Mouse (Mus musculus) MEL (cell line): ENCODE measurements at regions not wholly inside any gene's neighbourhood (a gene's known extent, or its start where the extent isn't known, plus 50 kb on each side); places are given as distances from the start of the nearest gene placed in this dataset.

Source experiments
- DNase-seq: peaks from one replicate; pipeline ENCODE4 v3.0.0; 2011; ENCODE audit warnings: low read depth, low spot score
- H3K27ac ChIP-seq: 2 replicates; pipeline ENCODE4 v1.5.1; 2012; ENCODE audit warnings: low read depth, mild to moderate bottlenecking, control low read depth, low read length, moderate library complexity; ENCODE audit not compliant: control insufficient read depth
- H3K27me3 ChIP-seq, 2 experiments: fragments of 150-350 bp in 1 of 2; sonication (generic) in 1 of 2; 2 replicates each; pipeline ENCODE4 v1.6.1; 2012; ENCODE audit warnings: low read length in 2 of 2, mild to moderate bottlenecking in 2 of 2, improper control_type of control experiment in 1 of 2, moderate library complexity in 1 of 2; ENCODE audit not compliant: insufficient read depth in 2 of 2, control insufficient read depth in 1 of 2
- H3K36me3 ChIP-seq, 2 experiments: 2 replicates each; pipeline ENCODE4 v1.6.1; 2012 to 2014; ENCODE audit warnings: low read length in 2 of 2, improper control_type of control experiment in 1 of 2, inconsistent platforms in 1 of 2, mild to moderate bottlenecking in 1 of 2; ENCODE audit not compliant: insufficient read depth in 2 of 2, control insufficient read depth in 1 of 2
- H3K4me1 ChIP-seq, 2 experiments: fragments of 150-350 bp in 1 of 2; sonication (generic) in 1 of 2; 2 replicates each; pipeline ENCODE4 v1.6.1; 2012; ENCODE audit warnings: low read length in 2 of 2, improper control_type of control experiment in 1 of 2, mild to moderate bottlenecking in 1 of 2; ENCODE audit not compliant: insufficient read depth in 2 of 2, control insufficient read depth in 1 of 2
- H3K4me3 ChIP-seq, 2 experiments: fragments of 150-350 bp in 1 of 2; sonication (generic) in 1 of 2; 2 replicates each; pipeline ENCODE4 v1.5.1; 2012; ENCODE audit warnings: low read depth in 2 of 2, low read length in 2 of 2, mild to moderate bottlenecking in 2 of 2, moderate library complexity in 2 of 2, control low read depth in 1 of 2, improper control_type of control experiment in 1 of 2; ENCODE audit not compliant: control insufficient read depth in 1 of 2, insufficient read depth in 1 of 2
- H3K79me2 ChIP-seq: 2 replicates; pipeline ENCODE4 v1.6.1; 2012; ENCODE audit warnings: mild to moderate bottlenecking, low read length, moderate library complexity; ENCODE audit not compliant: control insufficient read depth, poor library complexity, insufficient read depth
- H3K9ac ChIP-seq: 2 replicates; pipeline ENCODE4 v1.6.1; 2012; ENCODE audit warnings: low read depth, mild to moderate bottlenecking, control low read depth, low read length, moderate library complexity; ENCODE audit not compliant: control insufficient read depth, poor library complexity, severe bottlenecking
- H3K9me3 ChIP-seq: fragments of 150-350 bp; sonication (generic); replicated peaks from 2 replicates; pipeline ENCODE4 v1.6.1; 2012; ENCODE audit warnings: mild to moderate bottlenecking, low read length, improper control_type of control experiment, moderate library complexity; ENCODE audit not compliant: insufficient read depth
- CHD1 ChIP-seq: IDR thresholded peaks from 2 replicates; pipeline ENCODE4 v1.6.1; 2012; ENCODE audit warnings: low read depth, mild to moderate bottlenecking, inconsistent platforms, low read length, improper control_type of control experiment
- CHD2 ChIP-seq: IDR thresholded peaks from 2 replicates; pipeline ENCODE4 v1.6.1; 2011; ENCODE audit warnings: low read length, improper control_type of control experiment
- HCFC1 ChIP-seq: IDR thresholded peaks from 2 replicates; pipeline ENCODE4 v1.6.1; 2012; ENCODE audit warnings: low read depth, mild to moderate bottlenecking, inconsistent platforms, low read length, improper control_type of control experiment, moderate library complexity
- JUND ChIP-seq: IDR thresholded peaks from 2 replicates; pipeline ENCODE4 v1.6.1; 2011; ENCODE audit warnings: low read depth, mild to moderate bottlenecking, improper control_type of control experiment, low read length
- KAT2A ChIP-seq: conservative IDR thresholded peaks from 2 replicates; pipeline ENCODE4 v1.6.1; 2012; ENCODE audit warnings: low read depth, low read length, improper control_type of control experiment, inconsistent platforms
- MAFK ChIP-seq: IDR thresholded peaks from 2 replicates; pipeline ENCODE4 v1.6.1; 2011; ENCODE audit warnings: low read depth, mild to moderate bottlenecking, low read length, improper control_type of control experiment, borderline replicate concordance
- MAX ChIP-seq: IDR thresholded peaks from 2 replicates; pipeline ENCODE4 v1.6.1; 2011; ENCODE audit warnings: low read length, improper control_type of control experiment
- MEF2A ChIP-seq: IDR thresholded peaks from 2 replicates; pipeline ENCODE4 v1.6.1; 2014; ENCODE audit warnings: low read depth, mild to moderate bottlenecking, inconsistent platforms, low read length, improper control_type of control experiment; ENCODE audit not compliant: poor library complexity, insufficient replicate concordance, severe bottlenecking; ENCODE audit errors: extremely low read depth
- MYB ChIP-seq: IDR thresholded peaks from 2 replicates; pipeline ENCODE4 v1.6.1; 2011; ENCODE audit warnings: mild to moderate bottlenecking, low read depth, low read length, improper control_type of control experiment
- NELFE ChIP-seq: IDR thresholded peaks from 2 replicates; pipeline ENCODE4 v1.6.1; 2011; ENCODE audit warnings: low read depth, low read length, improper control_type of control experiment
- NRF1 ChIP-seq: IDR thresholded peaks from 2 replicates; pipeline ENCODE4 v1.6.1; 2014; ENCODE audit warnings: low read depth, mild to moderate bottlenecking, inconsistent platforms, low read length, improper control_type of control experiment, moderate library complexity; ENCODE audit not compliant: poor library complexity, insufficient read depth, severe bottlenecking
- POLR2A ChIP-seq, 2 experiments: IDR thresholded peaks; 2 replicates each; pipeline ENCODE4 v1.6.1; 2011 to 2012; ENCODE audit warnings: low read length in 2 of 2, mild to moderate bottlenecking in 2 of 2, control low read depth in 1 of 2, improper control_type of control experiment in 1 of 2, low read depth in 1 of 2, moderate library complexity in 1 of 2; ENCODE audit not compliant: control insufficient read depth in 1 of 2, insufficient read depth in 1 of 2, poor library complexity in 1 of 2
- RAD21 ChIP-seq: IDR thresholded peaks from 2 replicates; pipeline ENCODE4 v1.6.1; 2011; ENCODE audit warnings: mild to moderate bottlenecking, low read depth, low read length, improper control_type of control experiment
- RCOR1 ChIP-seq: IDR thresholded peaks from 2 replicates; pipeline ENCODE4 v1.6.1; 2012; ENCODE audit warnings: low read depth, mild to moderate bottlenecking, inconsistent platforms, low read length, improper control_type of control experiment
- TAL1 ChIP-seq: IDR thresholded peaks from 2 replicates; pipeline ENCODE4 v1.6.1; 2012; ENCODE audit warnings: mild to moderate bottlenecking, inconsistent platforms, low read length, moderate library complexity, mixed read lengths
- TBP ChIP-seq: IDR thresholded peaks from 2 replicates; pipeline ENCODE4 v1.8.0; 2011; ENCODE audit warnings: low read depth, low read length, improper control_type of control experiment
- USF2 ChIP-seq, 2 experiments: IDR thresholded peaks; 2 replicates each; pipeline ENCODE4 v1.6.1; 2011 to 2012; ENCODE audit warnings: improper control_type of control experiment in 2 of 2, low read length in 2 of 2, borderline replicate concordance in 1 of 2, inconsistent platforms in 1 of 2, low read depth in 1 of 2, mild to moderate bottlenecking in 1 of 2; ENCODE audit not compliant: insufficient read depth in 1 of 2
- ZMIZ1 ChIP-seq: IDR thresholded peaks from 2 replicates; pipeline ENCODE4 v1.6.1; 2012; ENCODE audit warnings: low read depth, mild to moderate bottlenecking, inconsistent platforms, low read length, improper control_type of control experiment, moderate library complexity
- ZNF384 ChIP-seq: IDR thresholded peaks from 2 replicates; pipeline ENCODE4 v1.6.1; 2012; ENCODE audit warnings: low read depth, mild to moderate bottlenecking, inconsistent platforms, low read length, improper control_type of control experiment

- Histone ChIP-seq H3K9ac (no peak overlapping the region), H3K4me1 (no peaks in the 10 kb centered on the region), H3K4me3 (no peak overlapping the region), H3K27ac (no peak overlapping the region), H3K36me3 (no peaks in the 10 kb centered on the region), H3K79me2 (no peaks in the 10 kb centered on the region), H3K9me3 (no peaks in the 10 kb centered on the region), H3K27me3 (no peaks in the 10 kb centered on the region)
- no peak for DNase-seq
- TF ChIP-seq NRF1 (no peak), ZNF384 (no peak), MAFK (no peak), POLR2A (IDR thresholded peaks at IDR 0.05; ENCODE audit: control insufficient read depth in 1 of 2, insufficient read depth in 1 of 2, low read depth in 1 of 2, low read length in 2 of 2, poor library complexity in 1 of 2) (no peak), RAD21 (no peak), CHD2 (no peak)
Measured at GRCm38 (mm10) chr15:60601885-60602284, 251.7 kb downstream of the Fam84b start.

- no peak overlapping the region for H3K9ac ChIP-seq
- no peaks in the 10 kb centered on the region for H3K9me3 ChIP-seq
- H3K36me3 ChIP-seq: no peaks in the 10 kb centered on the region
- H3K79me2 ChIP-seq: no peaks in the 10 kb centered on the region
- no peak overlapping the region for H3K4me3 ChIP-seq
- H3K27ac ChIP-seq: no peak overlapping the region
- no peak for DNase-seq
- H3K4me1 ChIP-seq: no peaks in the 10 kb centered on the region
- no peak for TF ChIP-seq MYB
- no peak for TF ChIP-seq RCOR1
- no peak for TF ChIP-seq HCFC1
- TF ChIP-seq CHD1: no peak
- TF ChIP-seq TAL1: no peak
- no peak for TF ChIP-seq ZMIZ1
- no peak for TF ChIP-seq USF2 (IDR thresholded peaks at IDR 0.05; ENCODE audit: borderline replicate concordance in 1 of 2, insufficient read depth in 1 of 2, low read depth in 1 of 2, low read length in 2 of 2)
- TF ChIP-seq MAX: no peak
- no peak for TF ChIP-seq TBP
- TF ChIP-seq JUND: no peak
- TF ChIP-seq MEF2A: no peak
- no peak for TF ChIP-seq KAT2A
- TF ChIP-seq NELFE: no peak
- TF ChIP-seq, all 39 proteins: peak for 0
- no peaks in the 10 kb centered on the region for H3K27me3 ChIP-seq
Measured at GRCm38 (mm10) chr15:60577084-60577483, 276.5 kb downstream of the Fam84b start.
